Mouse (Mus musculus): ENCODE results near the gene Klhl10. TPM values are rescaled to one million over a fixed set of nuclear protein-coding genes. Genes with fewer than 3 reads are reported as not detected.

Gene Klhl10
- 0.68 and 0.94 TPM in 2 replicates for polyA plus RNA-seq (2016; fragmentation: Nextera tagmentation; extraction: Ambion mirVana)

DNA sequence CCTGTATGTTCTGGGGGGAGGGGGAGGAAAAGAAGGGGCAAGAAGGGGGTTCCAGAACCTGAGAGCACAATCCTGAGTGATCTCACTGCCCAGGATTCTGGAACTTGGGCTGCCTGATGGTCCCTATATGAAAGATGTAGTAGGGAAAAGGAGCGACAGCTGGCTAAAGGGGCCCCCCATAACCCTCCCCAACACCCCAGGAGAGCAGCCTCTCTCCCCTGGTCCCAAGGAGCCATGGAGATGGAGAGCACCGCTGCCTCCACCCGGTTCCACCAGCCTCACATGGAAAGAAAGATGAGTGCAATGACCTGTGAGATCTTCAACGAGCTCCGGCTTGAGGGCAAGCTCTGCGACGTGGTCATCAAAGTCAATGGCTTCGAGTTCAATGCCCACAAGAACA lies at the start of gene Klhl10, which contains the start of gene Nt5c3b:
Klhl10 (plus strand) TSS at position 121 of the 400 bp plus-strand sequence.
Nt5c3b (minus strand) TSS at position 12 of the 400 bp plus-strand sequence.
- H3K4me2 ChIP-seq (replicated peaks) = peak within 1 kb of the TSS; percentile 82
- ATAC-seq (ENCODE audit: low FRiP score) = no peak
- peak within 1 kb of the TSS; percentile 60 for H3K27ac ChIP-seq
- WGBS = 88% methylated on average over 8 of the region's 8 CpGs
- H3K4me1 ChIP-seq = peaks cover 11% of the 10 kb centered on the region
- peak within 1 kb of the TSS; percentile 84 for H3K4me3 ChIP-seq
- no peaks in the 10 kb centered on the region for H3K9me3 ChIP-seq (replicated peaks)
- H3K36me3 ChIP-seq = peaks cover 10% of the 10 kb centered on the region
- H3K9ac ChIP-seq = peak within 1 kb of the TSS; percentile 92
- H3K27me3 ChIP-seq = no peaks in the 10 kb centered on the region

DNA sequence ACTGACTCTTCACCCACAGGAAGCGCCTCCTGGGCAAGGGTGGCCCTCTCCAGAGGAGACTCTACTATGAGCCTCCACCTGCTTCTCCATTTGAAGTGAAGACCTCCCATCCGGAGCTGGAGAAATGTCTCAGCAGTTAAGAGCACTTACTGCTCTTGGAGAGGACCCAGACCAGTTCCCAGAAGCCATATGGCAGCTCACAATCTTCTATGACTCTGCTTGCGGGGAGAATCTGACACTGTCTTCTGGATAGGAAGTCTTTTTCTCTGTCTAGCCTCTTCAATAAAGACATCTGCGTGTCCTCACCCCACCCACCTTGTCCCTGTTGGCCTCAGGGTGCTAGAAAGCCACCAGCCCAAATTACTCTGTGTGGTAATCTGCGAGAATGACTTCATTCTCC lies 48.8 kb upstream of the Klhl10 start:
- peaks cover 21% of the 10 kb centered on the region for H3K27me3 ChIP-seq
- no peaks in the 10 kb centered on the region for H3K36me3 ChIP-seq
- ATAC-seq (ENCODE audit: low FRiP score) = no peak
- H3K9ac ChIP-seq = peak overlapping the region; percentile 18; the same call in 1 of the 2 replicates
- peaks cover 46% of the 10 kb centered on the region for H3K4me1 ChIP-seq
- WGBS = 94% methylated on average over 5 of the region's 5 CpGs
- no peaks in the 10 kb centered on the region for H3K9me3 ChIP-seq (replicated peaks)
- no peak overlapping the region for H3K4me3 ChIP-seq
- H3K4me2 ChIP-seq (replicated peaks) = no peak overlapping the region
- H3K27ac ChIP-seq = no peak overlapping the region

DNA sequence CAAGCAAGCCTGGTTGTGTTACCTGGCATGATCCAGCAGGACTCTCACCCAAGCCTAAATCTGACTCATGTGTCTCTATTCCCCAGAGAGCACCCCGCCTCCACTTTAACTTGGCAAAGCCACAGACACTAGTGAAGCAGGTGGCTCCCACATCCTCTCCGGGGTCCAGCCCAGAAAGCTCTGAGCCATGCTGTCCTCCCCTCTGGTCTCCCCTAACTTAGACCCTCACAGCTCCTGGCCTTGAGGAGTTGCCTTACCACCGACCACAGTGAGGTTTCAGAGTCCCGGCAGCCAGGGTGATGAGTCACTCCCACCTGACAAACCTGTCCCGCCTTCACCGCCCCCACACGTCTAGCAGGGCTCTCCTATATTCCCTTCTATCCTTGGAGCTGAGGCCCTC lies 48.0 kb upstream of the Klhl10 start:
- H3K27ac ChIP-seq = no peak overlapping the region
- no peak for ATAC-seq (ENCODE audit: low FRiP score)
- H3K36me3 ChIP-seq = no peaks in the 10 kb centered on the region
- 87% methylated on average over 7 of the region's 7 CpGs for WGBS
- H3K4me2 ChIP-seq (replicated peaks) = no peak overlapping the region
- H3K27me3 ChIP-seq = peaks cover 21% of the 10 kb centered on the region
- no peak overlapping the region for H3K9ac ChIP-seq
- peaks cover 38% of the 10 kb centered on the region for H3K4me1 ChIP-seq
- no peaks in the 10 kb centered on the region for H3K9me3 ChIP-seq (replicated peaks)
- H3K4me3 ChIP-seq = no peak overlapping the region

DNA sequence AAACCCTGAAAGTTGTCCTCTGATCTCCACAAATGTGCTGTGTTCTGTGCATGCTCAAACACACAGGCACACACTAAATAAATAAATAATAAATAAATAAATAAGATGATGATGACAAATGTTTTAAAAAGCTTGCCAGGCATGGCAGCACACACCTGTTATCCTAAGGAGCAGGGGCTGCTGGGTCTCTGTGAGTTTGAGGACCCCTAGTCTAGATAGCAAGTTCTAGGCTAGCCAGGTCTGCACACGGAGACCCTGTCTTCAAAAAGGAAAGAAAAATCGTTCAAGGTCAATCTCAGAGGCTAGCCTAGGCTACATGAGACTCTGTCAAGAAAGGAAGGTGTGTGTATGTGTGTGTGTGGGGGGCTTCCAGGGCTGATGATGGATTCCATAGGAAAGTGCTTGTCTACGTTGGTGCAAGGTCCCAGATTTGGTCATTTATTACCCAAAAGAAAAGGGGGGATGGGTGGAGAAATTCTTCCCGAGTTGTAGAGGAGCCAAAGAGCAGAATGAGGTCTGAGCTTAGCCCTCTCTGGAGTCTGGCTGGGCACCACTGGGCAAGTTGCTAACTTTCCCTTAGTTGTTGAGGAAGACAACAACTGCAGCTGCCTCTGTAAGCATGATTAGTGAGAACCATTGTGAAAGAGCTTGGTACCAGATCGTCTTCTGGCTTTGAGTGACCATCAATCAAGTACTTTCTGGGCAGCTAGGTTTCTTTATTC lies 47.2 kb upstream of the Klhl10 start:
- WGBS = 67% methylated on average over 5 of the region's 5 CpGs
- H3K9ac ChIP-seq = no peak overlapping the region
- peaks cover 37% of the 10 kb centered on the region for H3K4me1 ChIP-seq

DNA sequence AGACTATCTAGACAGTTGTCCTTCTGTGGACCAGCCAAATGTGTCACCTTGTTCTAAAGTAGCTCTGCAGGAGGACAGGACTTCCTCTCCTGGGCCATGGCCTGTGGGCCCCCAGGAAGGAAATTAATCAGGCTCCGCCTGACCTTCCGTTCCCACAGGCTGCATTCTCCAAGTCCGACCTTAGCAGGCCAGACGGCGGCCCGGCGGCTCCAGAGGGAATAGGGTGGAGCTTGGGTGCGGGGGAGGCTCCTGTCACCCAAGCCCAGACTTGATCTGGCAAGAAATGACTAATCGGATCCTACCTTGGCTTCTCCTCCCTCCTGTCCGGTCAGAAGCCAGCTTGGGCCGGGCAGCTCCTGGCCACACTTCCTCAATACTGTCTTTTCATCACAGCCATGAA lies 46.5 kb upstream of the Klhl10 start:
- Histone ChIP-seq H3K27ac (no peak overlapping the region), H3K36me3 (no peaks in the 10 kb centered on the region), H3K27me3 (peaks cover 21% of the 10 kb centered on the region), H3K9ac (no peak overlapping the region), H3K9me3 (replicated peaks) (no peaks in the 10 kb centered on the region), H3K4me3 (no peak overlapping the region), H3K4me2 (replicated peaks) (peak overlapping the region; percentile 54; the same call in 1 of the 2 replicates), H3K4me1 (peaks cover 30% of the 10 kb centered on the region)
- 36% methylated on average over 11 of the region's 11 CpGs for WGBS
- ATAC-seq (ENCODE audit: low FRiP score) = no peak

More for the DNA sequence above, 47.2 kb upstream of the Klhl10 start:
- no peak overlapping the region for H3K27ac ChIP-seq
- no peak overlapping the region for H3K4me3 ChIP-seq
- H3K9me3 ChIP-seq (replicated peaks) = no peaks in the 10 kb centered on the region
- ATAC-seq (ENCODE audit: low FRiP score) = no peak
- peaks cover 21% of the 10 kb centered on the region for H3K27me3 ChIP-seq
- H3K36me3 ChIP-seq = no peaks in the 10 kb centered on the region
- H3K4me2 ChIP-seq (replicated peaks) = no peak overlapping the region

DNA sequence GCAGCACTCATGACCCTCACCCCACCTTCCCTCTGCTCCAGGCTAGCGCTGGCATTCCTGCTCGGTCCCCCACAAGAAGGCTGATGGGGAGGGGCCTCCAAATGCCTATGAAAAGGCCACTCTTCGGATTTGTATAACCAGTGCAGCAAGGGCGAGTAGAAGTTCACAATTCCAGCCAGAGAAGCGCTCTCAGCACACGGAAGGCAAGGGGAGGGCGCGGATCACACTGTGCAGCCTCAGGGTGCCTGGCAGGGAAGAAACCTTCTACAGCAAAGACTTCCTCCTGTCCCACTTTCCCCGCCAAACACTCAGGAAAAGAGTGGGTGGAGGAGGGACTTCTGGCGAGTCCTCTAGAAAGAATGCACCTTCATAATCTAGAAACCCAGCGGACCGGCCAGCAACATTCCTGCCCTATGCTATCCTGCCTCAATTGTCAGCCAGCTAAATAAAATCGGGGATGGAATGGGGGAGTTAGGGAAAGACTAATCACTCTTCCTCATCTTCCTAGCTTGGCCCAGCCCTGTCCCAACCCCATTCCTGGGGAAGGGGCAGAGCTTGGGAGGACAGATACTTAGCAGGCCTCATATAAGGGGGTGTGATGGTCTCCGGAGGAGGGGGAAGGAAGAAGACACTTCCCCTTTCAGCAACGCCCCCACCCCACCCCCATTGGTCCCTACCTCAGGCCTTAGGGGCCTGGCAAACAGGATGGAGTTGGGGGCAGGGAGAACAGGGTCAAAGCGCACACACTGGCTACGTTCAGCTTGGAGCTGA lies 45.7 kb upstream of the Klhl10 start:
- no peaks in the 10 kb centered on the region for H3K9me3 ChIP-seq (replicated peaks)
- no peak for ATAC-seq (ENCODE audit: low FRiP score)
- peak overlapping the region; percentile 75 for H3K9ac ChIP-seq
- H3K4me2 ChIP-seq (replicated peaks) = peak overlapping the region; percentile 54
- H3K36me3 ChIP-seq = no peaks in the 10 kb centered on the region
- H3K27ac ChIP-seq = no peak overlapping the region
- 34% methylated on average over 17 of the region's 17 CpGs for WGBS
- peaks cover 23% of the 10 kb centered on the region for H3K4me1 ChIP-seq
- H3K4me3 ChIP-seq = peak overlapping the region; percentile 58
- peaks cover 21% of the 10 kb centered on the region for H3K27me3 ChIP-seq

DNA sequence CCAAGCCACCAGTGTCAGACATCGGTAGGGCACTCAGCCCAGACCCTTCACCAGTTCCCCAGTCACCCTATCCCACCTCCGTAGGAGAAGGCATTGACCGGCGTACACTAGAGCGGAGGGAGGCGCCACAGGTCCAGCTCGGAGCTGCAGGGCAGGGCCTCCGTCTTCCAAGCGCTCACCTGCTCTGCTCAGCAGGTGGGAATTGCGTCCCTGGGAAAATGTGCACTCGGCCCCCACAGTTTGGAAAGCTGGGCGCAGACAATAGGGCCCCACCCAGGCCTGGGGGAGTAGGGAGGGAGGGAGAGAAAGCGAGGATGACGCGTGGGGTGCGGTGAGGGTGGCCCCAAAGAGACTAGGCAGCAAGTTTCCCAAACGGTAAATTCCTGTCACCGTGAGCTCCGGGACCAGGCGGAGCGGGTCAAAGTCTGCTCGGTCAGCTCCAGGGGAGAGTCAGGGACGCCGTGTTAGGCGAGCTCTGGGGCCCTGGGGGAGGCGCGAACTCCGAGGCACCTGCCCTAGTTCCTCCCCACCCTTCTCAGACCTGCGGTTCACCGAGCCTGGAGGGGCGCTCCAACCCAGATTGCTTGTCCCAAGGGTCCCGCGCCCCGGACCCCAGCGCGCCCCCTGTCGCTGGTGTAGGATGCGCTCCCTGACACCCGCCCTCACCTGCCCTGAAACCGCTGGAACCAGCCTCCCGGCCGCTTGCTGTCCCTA lies 44.7 kb upstream of the Klhl10 start:
- peaks cover 21% of the 10 kb centered on the region for H3K27me3 ChIP-seq
- H3K4me1 ChIP-seq = peaks cover 20% of the 10 kb centered on the region
- no peaks in the 10 kb centered on the region for H3K36me3 ChIP-seq
- 5% methylated on average over 42 of the region's 42 CpGs for WGBS
- peak overlapping the region; percentile 54 for H3K4me2 ChIP-seq (replicated peaks)
- peak; percentile 13; the same call in 1 of the 2 replicates for ATAC-seq (ENCODE audit: low FRiP score)
- H3K9me3 ChIP-seq (replicated peaks) = no peaks in the 10 kb centered on the region
- peak overlapping the region; percentile 58 for H3K4me3 ChIP-seq
- H3K27ac ChIP-seq = peak overlapping the region; percentile 80
- peak overlapping the region; percentile 75 for H3K9ac ChIP-seq

DNA sequence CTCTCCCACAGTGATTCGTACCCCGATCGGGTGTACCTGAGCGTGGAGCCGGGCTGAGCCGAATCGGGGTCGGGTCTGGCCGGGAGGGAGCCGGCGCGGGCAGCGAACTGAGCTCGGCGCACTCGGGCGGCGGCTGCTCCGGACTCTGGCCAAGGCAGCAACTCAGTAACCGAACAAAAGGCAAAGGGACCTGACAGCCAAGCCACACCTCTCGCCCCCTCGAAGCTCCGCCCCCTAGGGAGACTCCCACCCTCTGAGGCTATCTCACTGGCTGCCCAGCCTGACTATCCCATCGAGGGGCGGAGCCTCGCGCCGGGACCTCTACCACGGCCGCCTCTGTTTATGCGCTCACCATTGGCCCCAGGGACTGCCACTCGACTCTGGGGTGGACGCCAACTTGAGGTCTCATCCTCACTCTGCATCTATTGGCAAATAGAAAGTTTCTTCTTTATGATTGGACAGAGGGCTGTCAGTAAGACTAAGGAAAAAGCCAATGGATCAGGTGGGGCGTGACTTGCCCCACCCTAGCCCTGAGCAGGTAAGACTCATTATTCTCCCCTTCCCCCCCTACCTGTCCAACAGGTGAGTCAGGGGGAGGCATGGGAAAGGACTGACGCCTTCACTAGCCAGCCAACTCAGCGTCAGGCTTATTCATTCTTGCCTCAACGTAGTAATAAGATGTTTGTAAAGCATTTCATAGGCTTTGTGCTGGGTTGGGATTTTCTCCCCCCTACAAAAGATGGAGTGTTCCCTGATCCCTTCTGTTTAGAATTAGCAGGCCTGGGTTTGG lies 43.9 kb upstream of the Klhl10 start, which contains the start of gene Jup:
Jup (minus strand) TSS at position 164 of the 790 bp plus-strand sequence.
- Histone ChIP-seq H3K4me2 (replicated peaks) (peak within 1 kb of the TSS; percentile 54), H3K9ac (peak within 1 kb of the TSS; percentile 75), H3K27me3 (peaks cover 21% of the 10 kb centered on the region), H3K27ac (peak within 1 kb of the TSS; percentile 80), H3K36me3 (no peaks in the 10 kb centered on the region), H3K4me3 (peak within 1 kb of the TSS; percentile 58), H3K4me1 (peaks cover 23% of the 10 kb centered on the region), H3K9me3 (replicated peaks) (no peaks in the 10 kb centered on the region)
- WGBS = under 1% methylated on average over 37 of the region's 37 CpGs
- ATAC-seq (ENCODE audit: low FRiP score) = peak; percentile 98

DNA sequence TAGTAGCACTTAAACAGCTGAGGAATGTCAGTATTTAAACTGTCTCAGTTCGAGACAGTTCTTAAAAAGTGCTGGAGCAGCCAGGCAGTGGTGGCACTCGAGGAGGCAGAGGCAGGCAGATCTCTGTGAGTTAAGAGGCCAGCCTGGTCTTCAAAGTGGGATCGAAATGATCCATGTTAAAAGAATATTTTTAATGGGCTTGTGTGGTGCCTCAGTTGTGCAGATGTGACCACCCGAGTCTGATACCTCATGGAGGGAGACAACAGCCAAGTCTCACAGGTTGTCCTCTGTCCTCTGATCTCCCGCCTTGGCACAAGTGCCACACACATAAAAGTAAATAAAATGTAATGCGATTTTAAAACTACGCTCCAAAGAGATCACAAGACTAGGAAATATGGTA lies 43.2 kb upstream of the Klhl10 start:
- Histone ChIP-seq H3K9me3 (replicated peaks) (no peaks in the 10 kb centered on the region), H3K4me2 (replicated peaks) (peak overlapping the region; percentile 54; the same call in 1 of the 2 replicates), H3K4me1 (peaks cover 26% of the 10 kb centered on the region), H3K27me3 (peaks cover 21% of the 10 kb centered on the region), H3K36me3 (no peaks in the 10 kb centered on the region), H3K27ac (no peak overlapping the region), H3K9ac (no peak overlapping the region), H3K4me3 (no peak overlapping the region)
- no peak for ATAC-seq (ENCODE audit: low FRiP score)
- 97% methylated on average over 7 of the region's 7 CpGs for WGBS

DNA sequence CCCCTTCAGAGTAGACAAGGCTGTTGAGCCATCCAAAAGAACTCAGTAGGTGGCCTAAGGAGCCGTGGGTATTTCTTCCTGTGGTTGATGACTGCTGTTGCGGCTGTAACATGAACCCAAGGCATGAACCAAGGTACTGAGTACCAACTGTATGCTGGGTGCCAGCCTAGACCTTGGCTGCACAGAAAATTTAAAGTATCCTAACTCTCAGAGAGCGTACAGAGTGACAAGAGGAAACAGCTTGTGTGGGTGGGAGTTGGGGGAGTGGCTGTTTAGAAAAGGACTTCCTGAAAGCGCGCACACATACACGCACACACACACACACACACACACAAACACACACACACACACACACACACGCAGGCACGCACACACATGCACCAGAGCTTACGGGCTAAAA lies 42.4 kb upstream of the Klhl10 start:
- no peak overlapping the region for H3K9ac ChIP-seq
- peaks cover 23% of the 10 kb centered on the region for H3K4me1 ChIP-seq
- 84% methylated on average over 9 of the region's 9 CpGs for WGBS
- no peak overlapping the region for H3K27ac ChIP-seq
- no peaks in the 10 kb centered on the region for H3K36me3 ChIP-seq
- no peak overlapping the region for H3K4me3 ChIP-seq
- peaks cover 21% of the 10 kb centered on the region for H3K27me3 ChIP-seq
- no peaks in the 10 kb centered on the region for H3K9me3 ChIP-seq (replicated peaks)
- H3K4me2 ChIP-seq (replicated peaks) = no peak overlapping the region
- no peak for ATAC-seq (ENCODE audit: low FRiP score)

DNA sequence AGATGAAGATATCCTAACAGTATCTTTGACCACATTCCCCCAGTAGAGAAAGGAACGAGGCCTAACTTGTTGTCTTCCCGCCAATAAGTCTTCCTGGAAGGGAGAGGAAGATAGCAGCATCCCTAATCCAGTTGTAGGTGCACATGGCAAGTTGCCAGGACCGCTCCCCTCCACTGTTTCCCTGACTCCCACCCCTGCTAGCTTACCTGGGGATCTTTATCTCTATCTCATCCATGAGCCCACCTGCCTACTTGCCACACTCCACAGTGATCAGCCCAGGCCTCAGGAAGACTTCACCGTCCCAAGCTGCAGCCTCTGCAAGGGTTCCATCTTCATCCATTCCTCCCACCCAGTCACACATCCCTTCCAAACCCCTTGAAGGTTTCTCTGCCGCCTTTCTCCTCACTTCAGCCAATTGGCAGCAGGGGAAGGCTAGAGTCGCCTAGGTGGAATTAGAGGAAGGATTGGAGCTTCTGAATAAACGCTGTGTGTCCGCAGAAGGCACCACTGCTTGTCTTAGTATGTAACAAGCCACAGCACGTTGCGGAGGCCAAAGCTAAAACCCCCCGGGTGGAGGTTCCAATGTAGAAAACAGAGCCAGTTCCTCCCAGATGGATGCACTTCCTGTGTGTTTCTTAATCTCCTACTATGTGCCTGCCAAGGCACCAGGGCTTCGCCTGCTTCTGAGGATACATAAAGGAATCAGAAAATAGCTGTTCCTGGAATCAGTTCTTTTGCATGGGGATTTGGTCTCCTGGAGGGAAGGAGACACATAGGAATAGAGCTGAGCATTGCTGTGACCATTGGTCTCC lies 41.8 kb upstream of the Klhl10 start:
- no peak for ATAC-seq (ENCODE audit: low FRiP score)
- Histone ChIP-seq H3K4me1 (peaks cover 23% of the 10 kb centered on the region), H3K9me3 (replicated peaks) (no peaks in the 10 kb centered on the region), H3K27ac (no peak overlapping the region), H3K9ac (no peak overlapping the region), H3K4me3 (no peak overlapping the region), H3K27me3 (peaks cover 19% of the 10 kb centered on the region), H3K4me2 (replicated peaks) (no peak overlapping the region), H3K36me3 (no peaks in the 10 kb centered on the region)
- 78% methylated on average over 12 of the region's 12 CpGs for WGBS

All from hindbrain, embryonic 12.5 days (tissue).